Mouse (Mus musculus) liver, adult 2 months (tissue): ENCODE data around the gene Pan3.

Experiments
- CTCF ChIP-seq: fragments of 200-500 bp; IDR thresholded peaks from 2 replicates; pipeline ENCODE4 v1.5.1; 2011; ENCODE audit warnings: low read depth, low read length, control low read depth
- POLR2A ChIP-seq: fragments of 200-500 bp; IDR thresholded peaks from 2 replicates; pipeline ENCODE4 v1.6.1; 2011; ENCODE audit warnings: low read length, control low read depth; ENCODE audit not compliant: insufficient read depth; ENCODE audit errors: extremely low read depth

DNA sequence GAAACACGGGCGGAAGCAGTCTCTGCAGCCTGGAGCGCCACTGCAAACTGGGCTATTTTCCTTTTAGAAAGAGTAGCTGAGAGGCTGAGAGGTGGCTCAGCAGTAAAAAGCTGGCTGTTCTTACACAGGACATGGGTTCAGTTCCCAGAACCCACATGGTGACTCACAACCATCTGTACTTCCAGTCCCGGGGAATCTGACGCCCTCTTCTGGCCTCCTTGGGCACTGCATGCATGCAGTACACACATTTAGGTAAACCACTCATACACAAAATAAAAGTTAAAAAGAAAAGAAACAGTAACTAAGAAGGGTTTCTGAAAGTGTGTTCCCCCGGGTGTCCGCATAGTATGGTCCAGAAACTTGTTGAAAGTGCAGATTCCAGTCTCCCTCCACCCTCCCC lies 149.2 kb downstream of the Pan3 start:
- no peak for TF ChIP-seq POLR2A
- TF ChIP-seq CTCF = 0 out of 2 replicates have a peak, but pooled peaks have one; percentile 3
